Mouse (Mus musculus) embryonic fibroblast, embryonic 13.5 days (primary cell): ENCODE data around the gene Scarb1.

Experiments
- CTCF ChIP-seq: IDR thresholded peaks from 2 replicates; pipeline ENCODE4 v1.5.1; 2011; ENCODE audit warnings: mild to moderate bottlenecking, control low read depth, low read length, moderate library complexity, borderline replicate concordance; ENCODE audit not compliant: insufficient read depth
- POLR2A ChIP-seq: IDR thresholded peaks from 2 replicates; pipeline ENCODE4 v1.6.1; 2011; ENCODE audit warnings: low read depth, mild to moderate bottlenecking, control low read depth, low read length, moderate library complexity

DNA sequence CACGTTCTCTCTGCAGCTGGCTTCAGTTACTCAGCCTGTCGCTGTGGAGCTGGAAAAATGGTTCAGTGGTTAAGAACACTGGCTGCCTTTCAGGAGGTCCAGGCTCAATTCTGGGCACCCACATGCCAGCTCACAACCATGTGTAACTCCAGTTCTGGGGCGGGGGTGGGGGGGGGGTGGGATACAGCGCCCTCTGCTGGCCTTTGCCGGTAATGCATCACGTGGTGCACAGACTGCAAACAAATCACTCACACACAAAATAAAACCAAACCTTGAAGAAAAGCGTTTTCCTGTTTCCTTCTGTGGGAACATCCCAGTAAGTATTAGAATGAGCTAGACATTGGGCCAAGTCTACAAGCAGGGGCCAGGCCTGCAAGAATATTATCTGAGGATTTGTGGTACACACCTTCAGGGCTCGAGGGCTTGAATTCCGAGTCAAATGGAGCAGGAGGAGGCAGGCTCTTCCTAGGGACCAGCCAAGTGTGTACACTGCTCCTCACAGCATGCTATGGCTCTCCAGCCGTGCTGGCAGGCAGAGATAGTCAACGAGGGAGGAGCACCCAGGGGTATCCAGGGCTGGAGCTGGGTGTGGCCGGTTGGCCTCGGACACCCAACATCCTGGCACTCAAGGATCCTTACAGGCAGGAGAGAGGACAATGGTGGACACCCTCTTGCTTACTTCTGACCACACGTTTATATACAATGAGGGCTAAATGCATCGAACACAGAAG lies 88.8 kb downstream of the Scarb1 start:
- TF ChIP-seq CTCF (peak; percentile 26; the same call in 1 of the 2 replicates), POLR2A (no peak)
